Mouse (Mus musculus) adrenal gland, postnatal 25 days (tissue): Measurements from ENCODE around the gene Wdr54. TPM values are rescaled to one million over a fixed set of nuclear protein-coding genes. Genes with fewer than 3 reads are reported as not detected.

Experiments
- DNase-seq: peaks from one replicate; pipeline ENCODE4 v3.0.0; 2021; ENCODE audit warnings: mixed read lengths
- long read RNA-seq: library from polyadenylated mRNA; stranded (forward); transcript quantifications from one replicate; pipeline ENCODE4 v2.0.0, GENCODE M21; 2021
- total RNA-seq: library from RNA; stranded (reverse); gene quantifications from 2 replicates; pipeline ENCODE4 v1.2.3, GENCODE M21; 2021

Gene Wdr54
- 1.2 and 5.1 TPM in 2 replicates for total RNA-seq
- long read RNA-seq, full-length matches to known transcripts: 1 of 3 reads
- long read RNA-seq, partial matches to known transcripts: 0 of 3 reads
- long read RNA-seq, other reads (novel, unspliced or antisense): 2 of 3 reads

- DNase-seq: peak; percentile 65
These were observed at the start of gene Wdr54, which contains the start of gene 1700003E16Rik for GRCm38 (mm10) chr6:83156259-83156684. TSS of gene Wdr54 (minus strand) at chr6:83156397. TSS of gene 1700003E16Rik (plus strand) at chr6:83156404.

- no peak for DNase-seq
These were observed 49.7 kb upstream of the Wdr54 start for GRCm38 (mm10) chr6:83205851-83206250.

- DNase-seq: no peak
These were observed 47.1 kb upstream of the Wdr54 start for GRCm38 (mm10) chr6:83203320-83203719.

GRCm38 (mm10) chr6:83197345-83198004, 41.3 kb upstream of the Wdr54 start:
- peak; percentile 78 for DNase-seq

GRCm38 (mm10) chr6:83193571-83193970, 37.4 kb upstream of the Wdr54 start:
- DNase-seq: no peak

- no peak for DNase-seq
These were observed 30.7 kb upstream of the Wdr54 start for GRCm38 (mm10) chr6:83186946-83187345.

- DNase-seq: peak; percentile 55
These were observed 30.0 kb upstream of the Wdr54 start for GRCm38 (mm10) chr6:83185895-83186861.

GRCm38 (mm10) chr6:83184858-83185435, 28.8 kb upstream of the Wdr54 start:
- no peak for DNase-seq

- DNase-seq: no peak
These were observed 24.4 kb upstream of the Wdr54 start for GRCm38 (mm10) chr6:83180605-83181004.

GRCm38 (mm10) chr6:83179390-83180117, 23.4 kb upstream of the Wdr54 start:
- DNase-seq: peak; percentile 62

GRCm38 (mm10) chr6:83175996-83176395, 19.8 kb upstream of the Wdr54 start:
- DNase-seq: no peak

- peak; percentile 1 for DNase-seq
These were observed 16.2 kb upstream of the Wdr54 start for GRCm38 (mm10) chr6:83172240-83172920.

- no peak for DNase-seq
These were observed 14.9 kb upstream of the Wdr54 start for GRCm38 (mm10) chr6:83171063-83171462.

- peak; percentile 38 for DNase-seq
These were observed 13.7 kb upstream of the Wdr54 start for GRCm38 (mm10) chr6:83169872-83170271.

- DNase-seq: no peak
These were observed 10.0 kb upstream of the Wdr54 start for GRCm38 (mm10) chr6:83166243-83166630.

GRCm38 (mm10) chr6:83165607-83166242, 9.5 kb upstream of the Wdr54 start, which contains the start of gene Dctn1:
TSS of gene Dctn1 (plus strand) at chr6:83165920.
- peak; percentile 95 for DNase-seq

- no peak for DNase-seq
These were observed 8.9 kb upstream of the Wdr54 start for GRCm38 (mm10) chr6:83165026-83165606.

- peak; percentile 67 for DNase-seq
These were observed 6.5 kb upstream of the Wdr54 start for GRCm38 (mm10) chr6:83162701-83163100.

GRCm38 (mm10) chr6:83161921-83162641, 5.9 kb upstream of the Wdr54 start:
- peak; percentile 49 for DNase-seq
